Mouse (Mus musculus) thymus, postnatal 0 days (tissue): ENCODE results near the gene Jak2. TPM values are rescaled to one million over a fixed set of nuclear protein-coding genes. Genes with fewer than 3 reads are reported as not detected.

Experiments used
- DNase-seq: peaks from one replicate; pipeline ENCODE4 v3.0.0-alpha.2; 2015; ENCODE audit warnings: low spot score
- polyA plus RNA-seq: library from polyadenylated mRNA; unstranded; fragments of >200 nt; fragmentation: Nextera tagmentation; extraction: Ambion mirVana; gene quantifications from 2 replicates; pipeline ENCODE4 v1.2.1, GENCODE M21; 2015

The Jak2 gene
- 15.8 and 16.7 TPM in 2 replicates for polyA plus RNA-seq

- peak; percentile 92 for DNase-seq
Observed at GRCm38 (mm10) chr19:29251191-29251957, at the start of gene Jak2. TSS of gene Jak2 (plus strand) at chr19:29251828.

GRCm38 (mm10) chr19:29203337-29203736, 48.3 kb upstream of the Jak2 start:
- no peak for DNase-seq

- DNase-seq, result no peak
Observed at GRCm38 (mm10) chr19:29204583-29204982, 47.0 kb upstream of the Jak2 start.

DNA sequence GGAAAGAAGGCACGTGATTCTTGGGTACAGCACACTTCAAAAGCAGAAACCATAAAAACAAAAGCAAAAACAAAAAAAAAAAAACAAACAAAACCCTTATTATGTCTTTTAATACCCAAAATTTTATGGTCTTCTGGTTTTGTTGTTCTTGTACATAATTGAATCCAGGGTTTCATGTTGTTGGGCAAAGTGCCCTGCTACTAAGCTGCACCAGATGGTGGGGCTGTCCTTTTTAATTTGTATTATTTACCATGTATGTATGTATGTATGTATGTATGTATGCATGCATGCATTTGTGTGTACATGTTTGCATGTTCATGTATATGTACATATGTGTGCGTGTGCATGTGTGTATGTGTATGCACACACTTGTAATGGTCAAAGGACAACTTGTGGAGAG, 46.4 kb upstream of the Jak2 start:
- DNase-seq, result no peak

DNA sequence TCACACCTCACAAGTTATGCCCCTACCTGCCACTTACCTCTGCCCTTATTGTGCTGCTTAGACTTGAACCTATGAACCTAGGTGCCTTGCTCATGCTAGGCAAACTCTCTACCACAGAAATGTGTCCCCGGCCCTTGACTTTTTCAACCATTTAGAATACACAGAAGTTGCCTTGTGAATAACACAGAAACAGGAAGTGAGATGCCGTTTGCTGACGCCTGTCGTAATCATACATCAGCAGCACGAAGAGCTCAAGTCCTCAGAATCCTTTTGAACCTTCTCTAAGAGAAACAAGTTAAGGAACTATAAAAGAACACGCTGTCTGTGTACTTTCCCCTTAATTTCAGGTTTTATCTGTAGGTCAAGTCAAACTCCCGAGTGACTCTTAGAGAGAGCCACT, 41.7 kb upstream of the Jak2 start:
- DNase-seq, result peak; percentile 46

GRCm38 (mm10) chr19:29210319-29210718, 41.3 kb upstream of the Jak2 start:
- DNase-seq, result no peak

DNA sequence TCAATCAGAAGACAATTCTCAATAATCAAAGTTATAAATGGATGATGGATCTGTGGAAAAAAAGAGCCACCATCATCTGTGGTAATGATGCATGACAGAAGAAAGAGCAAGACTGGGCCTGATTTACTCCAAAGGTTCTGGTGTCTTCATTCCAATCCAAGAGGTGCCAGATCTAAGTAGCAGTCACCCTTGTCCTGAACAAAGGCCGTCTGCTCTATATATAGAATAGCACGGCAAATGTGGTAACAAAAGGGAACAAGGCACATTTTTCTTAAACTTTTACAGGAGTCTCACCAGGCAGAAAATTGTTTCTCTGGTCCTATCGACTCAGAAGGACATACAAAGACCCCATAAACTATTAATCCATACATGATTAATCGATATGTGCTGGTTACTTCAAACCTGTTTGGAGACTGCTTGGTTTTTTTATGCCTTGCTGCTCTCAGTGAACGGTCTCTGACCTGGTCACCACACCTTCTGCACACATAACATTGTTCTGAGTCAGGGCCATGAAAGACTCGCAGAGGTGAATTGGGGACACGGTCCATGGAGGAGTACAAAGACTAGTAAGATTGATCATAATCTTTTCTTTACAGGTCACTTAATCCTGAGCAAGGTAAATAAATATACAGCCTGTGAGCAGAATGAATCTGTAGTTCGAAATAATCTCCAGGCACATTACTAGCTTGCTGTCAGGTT, 35.7 kb upstream of the Jak2 start:
- DNase-seq, result no peak

DNA sequence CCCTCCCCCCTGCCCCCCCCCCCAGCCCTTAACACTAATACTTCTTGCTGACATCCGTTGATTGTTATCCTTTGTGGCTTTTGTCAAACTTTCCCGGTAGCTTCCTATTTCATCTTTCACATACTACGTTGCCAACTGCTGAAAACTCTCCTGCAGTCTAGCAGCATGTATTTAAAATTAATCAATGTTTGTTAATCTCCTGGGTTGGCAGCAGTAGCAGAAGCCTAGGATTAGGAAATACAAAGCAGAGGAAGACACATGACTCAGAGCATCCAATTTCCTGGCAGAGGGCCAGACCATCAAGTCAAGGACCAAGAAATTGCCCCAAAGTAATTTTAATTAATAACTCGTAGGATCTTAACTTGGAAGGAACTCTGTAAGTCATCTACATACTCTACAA, 29.8 kb upstream of the Jak2 start:
- no peak for DNase-seq

DNA sequence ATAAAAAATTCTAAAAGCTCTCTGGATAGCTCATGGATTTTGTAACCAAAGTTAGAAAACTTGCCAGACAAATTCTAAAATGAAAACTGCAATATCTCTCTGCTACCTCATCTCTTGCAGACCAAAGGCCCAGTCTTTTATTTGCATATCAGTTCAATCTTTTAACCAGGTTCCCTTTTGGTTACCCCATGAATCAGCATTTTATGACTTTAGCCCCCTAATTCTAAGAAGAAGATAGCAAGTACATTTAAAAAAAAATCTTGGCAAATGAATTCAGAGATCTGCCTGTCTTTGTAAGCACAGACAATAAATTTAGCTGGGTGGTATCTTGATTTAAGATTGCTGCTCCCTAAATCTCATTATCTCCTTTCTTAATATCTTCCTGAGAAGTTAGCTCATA, 26.7 kb upstream of the Jak2 start:
- no peak for DNase-seq

DNA sequence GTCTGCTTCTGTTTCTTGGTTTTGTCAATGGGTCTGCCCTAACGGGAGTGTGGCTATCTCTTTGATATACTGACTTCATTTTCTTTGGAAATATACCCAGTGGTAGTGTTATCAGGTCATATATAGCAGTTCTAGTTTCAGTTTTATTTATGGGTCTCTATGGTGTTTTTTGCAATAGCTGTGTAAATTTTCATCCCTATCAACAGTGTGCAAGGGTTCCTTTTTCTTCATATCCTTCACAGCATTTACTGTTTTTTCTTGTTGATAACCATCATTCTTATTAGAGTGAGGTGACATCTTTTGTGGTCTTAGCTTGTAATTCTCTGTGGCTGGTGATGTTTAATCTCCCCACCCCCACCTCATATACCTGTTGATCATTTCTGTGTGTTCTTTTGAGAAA, 24.6 kb upstream of the Jak2 start:
- DNase-seq, result no peak

- DNase-seq, result peak; percentile 39
Observed at GRCm38 (mm10) chr19:29227941-29228590, 23.6 kb upstream of the Jak2 start.

GRCm38 (mm10) chr19:29228989-29229388, 22.6 kb upstream of the Jak2 start:
- no peak for DNase-seq

GRCm38 (mm10) chr19:29232738-29233137, 18.9 kb upstream of the Jak2 start:
- DNase-seq, result no peak

DNA sequence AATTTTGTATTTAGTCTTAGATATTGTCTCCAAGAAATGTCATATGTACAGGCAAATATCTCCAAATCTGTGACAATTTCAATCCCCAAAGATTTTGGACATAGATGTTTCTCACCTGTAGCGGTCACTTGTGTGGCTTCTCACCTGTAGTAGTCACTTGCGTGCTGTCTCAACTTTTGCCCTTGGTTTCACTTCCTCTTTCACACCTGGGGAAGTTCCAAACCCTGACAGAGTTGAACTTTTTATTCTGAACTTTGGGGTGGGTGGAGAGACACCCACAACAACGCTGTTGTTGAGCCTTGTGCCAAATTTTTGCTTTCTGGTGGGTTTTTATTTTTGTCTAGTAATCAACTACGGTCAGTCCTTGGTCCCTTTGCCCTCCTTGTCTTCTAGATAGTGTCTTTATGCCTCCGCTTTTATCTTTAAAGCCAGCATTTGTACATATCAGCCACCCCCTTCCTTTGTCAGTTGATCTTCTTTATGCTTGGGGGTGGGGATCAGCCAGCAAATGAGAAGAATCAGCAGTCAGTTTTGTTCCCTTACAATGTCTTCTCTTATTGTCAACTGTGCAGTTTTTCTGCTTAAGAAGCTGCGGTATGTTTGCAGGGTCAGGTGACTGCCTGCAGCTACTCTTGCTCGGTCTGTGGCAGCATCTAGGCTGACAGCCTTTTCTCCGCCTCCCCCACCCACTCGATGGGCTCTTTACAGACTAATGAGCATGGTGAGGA, 14.8 kb upstream of the Jak2 start:
- peak; percentile 53 for DNase-seq

GRCm38 (mm10) chr19:29238171-29238570, 13.5 kb upstream of the Jak2 start:
- no peak for DNase-seq

DNA sequence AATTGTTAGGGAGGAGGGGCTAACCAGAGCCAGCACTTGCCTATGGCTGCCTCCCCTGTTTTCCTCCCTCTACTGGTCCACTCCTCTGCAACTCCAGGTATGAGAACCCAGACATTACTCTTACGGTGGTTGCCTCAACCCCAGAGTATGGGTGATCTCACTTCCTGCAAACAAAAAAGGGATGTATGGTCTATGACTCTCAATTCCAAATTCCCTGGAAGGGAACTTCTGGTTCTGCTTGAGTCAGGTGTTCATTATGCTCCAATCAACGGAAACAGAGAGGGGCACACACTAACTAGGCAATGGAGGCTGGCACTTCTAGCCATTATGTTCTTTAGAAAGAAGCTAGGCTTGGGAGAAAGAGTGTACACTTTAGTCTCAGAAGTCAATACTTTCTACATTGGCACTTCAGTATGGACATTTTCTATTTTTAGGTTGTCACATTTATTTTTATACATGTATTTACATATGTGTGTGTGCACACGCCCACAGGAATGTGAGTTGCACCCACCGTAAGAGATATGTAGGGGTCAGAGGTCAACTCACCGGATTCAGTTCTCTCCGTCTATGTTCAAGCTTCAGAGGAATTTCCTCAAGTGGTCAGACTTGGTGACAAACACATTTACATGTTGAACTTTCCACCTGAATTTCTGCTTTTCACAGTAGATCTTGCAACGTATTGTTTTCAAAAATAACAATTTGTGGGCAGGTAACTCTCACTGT, 12.0 kb upstream of the Jak2 start:
- no peak for DNase-seq

DNA sequence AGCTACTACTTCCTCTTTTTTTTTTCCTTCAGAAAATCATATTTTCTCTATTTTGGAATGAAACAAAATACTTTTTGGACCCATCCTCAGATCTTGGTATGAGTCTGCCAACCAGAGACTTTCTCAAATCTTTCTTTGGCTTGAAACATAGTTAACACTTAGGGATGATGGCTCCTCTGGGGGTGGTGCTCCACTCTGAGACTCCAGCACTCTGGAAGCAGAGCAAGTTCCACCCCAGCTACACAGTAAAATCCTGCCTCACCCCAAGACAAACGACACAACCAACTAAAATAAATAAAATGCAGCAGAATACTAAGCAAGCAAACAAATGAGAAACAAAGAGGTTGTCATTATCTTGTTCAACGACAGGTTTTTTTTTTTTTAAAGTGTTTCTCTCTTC, 11.0 kb upstream of the Jak2 start:
- no peak for DNase-seq

GRCm38 (mm10) chr19:29241581-29241980, 10.0 kb upstream of the Jak2 start:
- peak; percentile 11 for DNase-seq

DNA sequence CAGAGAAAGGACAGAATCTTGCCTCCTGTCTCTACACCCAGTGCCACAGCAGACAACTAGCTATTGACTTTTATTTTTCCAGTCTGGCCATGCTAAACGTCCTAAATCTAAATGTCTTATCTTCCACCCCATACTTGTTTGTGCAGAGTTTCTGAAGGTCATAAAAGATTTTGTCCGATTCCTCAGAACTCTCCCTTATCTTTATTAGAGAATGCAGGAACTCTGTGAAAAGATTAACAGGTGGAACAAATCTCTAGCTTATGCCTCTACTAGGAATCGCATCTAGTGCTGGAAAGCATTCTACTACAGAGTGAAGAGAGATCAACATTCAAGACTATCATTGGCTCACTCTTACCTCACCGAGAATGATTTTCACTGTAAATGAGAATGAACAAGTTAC, 1.7 kb upstream of the Jak2 start:
- DNase-seq, result no peak

- peak; percentile 51 for DNase-seq
Observed at GRCm38 (mm10) chr19:29251958-29252801, 552 bp downstream of the Jak2 start.
